Mouse (Mus musculus) stomach, postnatal 0 days (tissue): ENCODE results near the gene Ralb.
A peak's percentile ranks its signal among the peaks of the same experiment; 100 is the strongest.

Source experiments
- CTCF ChIP-seq: IDR thresholded peaks from 2 replicates; pipeline ENCODE4 v1.5.1; 2016; ENCODE audit warnings: antibody characterized with exemption, low read depth, mild to moderate bottlenecking, moderate library complexity
- EP300 ChIP-seq: optimal IDR thresholded peaks from 2 replicates; pipeline ENCODE3; 2016; ENCODE audit warnings: antibody characterized with exemption

DNA sequence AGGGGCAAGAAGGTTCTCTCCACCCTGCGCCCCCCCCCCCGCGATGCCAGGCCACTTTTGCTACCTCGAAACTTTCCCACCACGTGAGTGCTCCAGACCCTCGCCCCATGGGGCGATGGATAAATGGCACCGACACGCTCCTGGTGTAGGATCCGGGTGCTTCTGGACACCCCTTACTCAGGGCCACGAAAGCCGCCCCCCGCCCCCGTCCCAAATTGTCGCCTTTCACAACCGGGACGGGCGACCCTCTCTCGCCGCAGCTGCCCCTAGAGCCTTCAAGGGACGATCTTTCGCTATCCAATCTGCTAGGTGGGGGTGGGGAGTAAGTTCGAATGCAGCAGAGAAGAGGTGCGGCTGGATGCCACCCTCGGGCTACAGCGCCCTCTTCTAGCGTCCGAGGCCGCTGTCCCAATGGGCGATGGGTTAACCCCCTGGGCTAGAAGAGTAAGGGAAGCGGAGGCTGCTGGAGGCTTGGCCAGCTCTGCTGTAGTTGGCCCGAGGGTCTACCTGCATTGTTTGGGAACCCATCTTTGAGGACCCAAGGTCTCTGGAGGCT lies 82.1 kb downstream of the Ralb start:
- TF ChIP-seq CTCF, result peak; percentile 44
- TF ChIP-seq EP300, result no peak
